Mouse (Mus musculus): Measurements from ENCODE around the gene Apbb2.

DNA sequence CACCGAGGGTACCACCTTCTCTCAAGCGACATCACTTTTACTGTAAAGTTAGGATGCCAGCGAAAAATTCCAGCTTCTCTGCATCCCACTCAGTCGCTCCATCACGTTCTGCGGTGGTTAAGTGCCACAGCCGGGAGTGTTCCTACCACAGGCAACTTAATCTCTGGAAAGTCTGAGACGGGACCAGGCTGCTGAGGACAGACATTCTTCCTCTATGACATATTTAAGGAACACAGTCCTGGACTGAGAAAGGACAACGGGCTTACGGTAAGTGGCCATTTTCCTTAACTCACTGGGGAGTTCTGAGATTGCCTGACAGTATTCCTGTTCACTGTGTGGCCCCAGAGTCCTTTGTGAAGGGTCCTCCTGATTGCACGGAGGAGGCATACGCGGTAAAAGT is 318.0 kb downstream of the Apbb2 start:
- no peak for TF ChIP-seq POLR2A (IDR thresholded peaks at IDR 0.05; ENCODE audit: low read depth, low read length)
- TF ChIP-seq CTCF (conservative IDR thresholded peaks at IDR 0.05; ENCODE audit: insufficient read depth, insufficient read length, low read depth, low read length): no peak

Data from kidney, adult 2 months (tissue).